Mouse (Mus musculus) embryonic facial prominence, embryonic 13.5 days (tissue): ENCODE results near the gene Mier2. TPM values are rescaled to one million over a fixed set of nuclear protein-coding genes. Genes with fewer than 3 reads are reported as not detected.

Experiments used
- ATAC-seq: fragments of 200-750 bp; cut with Nextera tagmentation; 2 replicates; pipeline ENCODE4 v1.8.0; 2017; ENCODE audit warnings: low read depth; ENCODE audit not compliant: insufficient number of reproducible peaks, insufficient read depth, low FRiP score, low TSS enrichment
- H3K27ac ChIP-seq: fragments of 300-500 bp; sonication (generic); 2 replicates; pipeline ENCODE4 v1.5.1; 2015; ENCODE audit warnings: moderate library complexity, mild to moderate bottlenecking, inconsistent platforms
- H3K27me3 ChIP-seq: fragments of 300-500 bp; sonication (generic); 2 replicates; pipeline ENCODE4 v1.6.1; 2015; ENCODE audit warnings: mild to moderate bottlenecking, inconsistent platforms
- H3K36me3 ChIP-seq: fragments of 300-500 bp; sonication (generic); 2 replicates; pipeline ENCODE4 v1.6.1; 2015; ENCODE audit warnings: mild to moderate bottlenecking, inconsistent platforms
- H3K4me1 ChIP-seq: fragments of 300-500 bp; sonication (generic); 2 replicates; pipeline ENCODE4 v1.6.1; 2015; ENCODE audit warnings: inconsistent platforms
- H3K4me2 ChIP-seq: fragments of 300-500 bp; sonication (generic); 2 replicates; pipeline ENCODE4 v1.6.1; 2015; ENCODE audit warnings: moderate library complexity, mild to moderate bottlenecking, inconsistent platforms
- H3K4me3 ChIP-seq: fragments of 300-500 bp; sonication (generic); 2 replicates; pipeline ENCODE4 v1.5.1; 2015; ENCODE audit warnings: mild to moderate bottlenecking, inconsistent platforms
- H3K9ac ChIP-seq: fragments of 300-500 bp; sonication (generic); 2 replicates; pipeline ENCODE4 v1.6.1; 2015; ENCODE audit warnings: mild to moderate bottlenecking, inconsistent platforms
- H3K9me3 ChIP-seq: fragments of 300-500 bp; sonication (generic); 2 replicates; pipeline ENCODE4 v1.6.1; 2016; ENCODE audit warnings: inconsistent platforms
- WGBS: fragments of 180-500 bp; shearing (Covaris S2); methylation state at CpG from one replicate; pipeline ENCODE4 v1.1.7; 2015; ENCODE audit warnings: mixed read lengths; 5-methylcytosine and 5-hydroxymethylcytosine counted together
- polyA plus RNA-seq: library from polyadenylated mRNA; unstranded; fragments of >200 nt; fragmentation: Nextera tagmentation; extraction: Ambion mirVana; gene quantifications from 2 replicates; pipeline ENCODE4 v1.2.1, GENCODE M21; 2015

The Mier2 gene
- polyA plus RNA-seq, 1 experiment from 2014 or later: 73.6 TPM

GRCm38 (mm10) chr10:79537781-79538180 lies 17.2 kb downstream of the Mier2 start:
- H3K36me3 ChIP-seq: peaks cover 50% of the 10 kb centered on the region
- WGBS: 86% methylated on average over 2 of the region's 2 CpGs
- no peak for ATAC-seq

GRCm38 (mm10) chr10:79537271-79537670 lies 17.7 kb downstream of the Mier2 start:
- Histone ChIP-seq H3K4me2 (no peak overlapping the region), H3K9ac (no peak overlapping the region), H3K27ac (no peak overlapping the region), H3K9me3 (no peaks in the 10 kb centered on the region), H3K4me1 (peaks cover 15% of the 10 kb centered on the region), H3K27me3 (0 out of 2 replicates have a peak, but pooled peaks cover 7% of the 10 kb centered on the region), H3K4me3 (no peak overlapping the region), H3K36me3 (peaks cover 45% of the 10 kb centered on the region)
- WGBS: 95% methylated on average over 7 of the region's 7 CpGs
- no peak for ATAC-seq

More at GRCm38 (mm10) chr10:79537781-79538180, 17.2 kb downstream of the Mier2 start:
- Histone ChIP-seq H3K27ac (no peak overlapping the region), H3K27me3 (0 out of 2 replicates have a peak, but pooled peaks cover 7% of the 10 kb centered on the region), H3K4me3 (no peak overlapping the region), H3K4me2 (no peak overlapping the region), H3K9me3 (no peaks in the 10 kb centered on the region), H3K9ac (no peak overlapping the region), H3K4me1 (peaks cover 11% of the 10 kb centered on the region)

DNA sequence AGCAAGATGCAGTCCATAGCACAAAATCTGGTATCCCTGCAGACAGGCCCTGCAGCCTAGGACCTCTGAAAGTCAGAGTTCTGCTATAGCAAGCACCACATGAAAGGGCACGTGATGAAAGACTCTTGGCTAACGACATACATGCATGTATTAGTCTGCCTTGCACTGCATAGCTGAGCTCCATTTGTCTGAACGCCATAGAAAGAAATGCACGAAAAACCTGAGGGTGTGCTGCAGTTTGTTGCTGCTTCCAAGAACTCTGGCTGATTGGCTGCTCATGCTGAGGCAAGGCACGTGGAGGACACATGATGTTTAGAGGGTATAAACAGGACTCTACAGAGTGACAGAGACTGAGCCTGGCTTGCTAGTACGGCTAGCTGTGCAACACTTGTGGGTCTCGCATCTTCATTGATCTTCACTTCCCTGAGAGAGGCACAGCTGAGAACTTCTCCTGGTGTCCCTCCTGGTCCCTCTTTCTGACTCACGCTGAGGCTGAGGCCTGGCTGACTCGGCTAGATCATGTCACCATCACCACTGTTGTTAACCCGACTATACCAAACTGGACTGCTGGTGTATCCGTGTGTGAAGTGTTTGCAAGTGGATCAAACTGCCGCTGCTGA lies 18.4 kb downstream of the Mier2 start:
- Histone ChIP-seq H3K27ac (no peak overlapping the region), H3K9ac (no peak overlapping the region), H3K4me1 (peaks cover 15% of the 10 kb centered on the region), H3K27me3 (0 out of 2 replicates have a peak, but pooled peaks cover 7% of the 10 kb centered on the region), H3K9me3 (no peaks in the 10 kb centered on the region), H3K36me3 (peaks cover 38% of the 10 kb centered on the region), H3K4me2 (no peak overlapping the region), H3K4me3 (no peak overlapping the region)
- no peak for ATAC-seq
- 73% methylated on average over 12 of the region's 12 CpGs for WGBS

- H3K4me2 ChIP-seq: no peak overlapping the region
These were observed 19.6 kb downstream of the Mier2 start for GRCm38 (mm10) chr10:79535431-79535830.

DNA sequence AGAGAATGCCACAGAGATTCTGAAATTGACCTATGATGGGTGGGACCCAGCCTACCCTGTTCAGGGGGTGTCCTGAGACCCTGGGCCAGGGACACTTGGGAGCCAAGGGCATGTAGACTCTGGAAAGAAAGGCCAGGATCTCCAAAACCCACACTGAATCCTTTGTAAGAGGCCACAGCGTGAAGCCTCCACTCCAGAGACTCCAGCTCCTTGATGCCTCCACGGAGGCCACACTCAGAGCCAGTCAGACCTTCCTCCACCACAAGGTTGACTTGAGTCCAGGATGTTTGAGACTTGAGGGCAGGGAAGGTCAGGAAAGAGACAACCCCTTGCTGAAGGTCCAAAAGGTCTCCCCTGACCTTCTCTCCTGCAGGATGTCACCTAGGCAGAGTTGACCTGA lies 20.6 kb downstream of the Mier2 start:
- Histone ChIP-seq H3K4me1 (peaks cover 15% of the 10 kb centered on the region), H3K36me3 (peaks cover 28% of the 10 kb centered on the region), H3K27ac (no peak overlapping the region), H3K4me3 (no peak overlapping the region), H3K9ac (no peak overlapping the region), H3K4me2 (0 out of 2 replicates have a peak overlapping the region, but pooled peaks have one; percentile 95), H3K27me3 (0 out of 2 replicates have a peak, but pooled peaks cover 7% of the 10 kb centered on the region), H3K9me3 (no peaks in the 10 kb centered on the region)
- 89% methylated on average over 2 of the region's 2 CpGs for WGBS
- no peak for ATAC-seq

More at GRCm38 (mm10) chr10:79535431-79535830, 19.6 kb downstream of the Mier2 start:
- Histone ChIP-seq H3K4me1 (peaks cover 15% of the 10 kb centered on the region), H3K36me3 (peaks cover 29% of the 10 kb centered on the region), H3K9ac (no peak overlapping the region), H3K27ac (no peak overlapping the region), H3K4me3 (no peak overlapping the region), H3K9me3 (no peaks in the 10 kb centered on the region), H3K27me3 (0 out of 2 replicates have a peak, but pooled peaks cover 7% of the 10 kb centered on the region)
- ATAC-seq: no peak
- 60% methylated on average over 1 of the region's 1 CpGs for WGBS

DNA sequence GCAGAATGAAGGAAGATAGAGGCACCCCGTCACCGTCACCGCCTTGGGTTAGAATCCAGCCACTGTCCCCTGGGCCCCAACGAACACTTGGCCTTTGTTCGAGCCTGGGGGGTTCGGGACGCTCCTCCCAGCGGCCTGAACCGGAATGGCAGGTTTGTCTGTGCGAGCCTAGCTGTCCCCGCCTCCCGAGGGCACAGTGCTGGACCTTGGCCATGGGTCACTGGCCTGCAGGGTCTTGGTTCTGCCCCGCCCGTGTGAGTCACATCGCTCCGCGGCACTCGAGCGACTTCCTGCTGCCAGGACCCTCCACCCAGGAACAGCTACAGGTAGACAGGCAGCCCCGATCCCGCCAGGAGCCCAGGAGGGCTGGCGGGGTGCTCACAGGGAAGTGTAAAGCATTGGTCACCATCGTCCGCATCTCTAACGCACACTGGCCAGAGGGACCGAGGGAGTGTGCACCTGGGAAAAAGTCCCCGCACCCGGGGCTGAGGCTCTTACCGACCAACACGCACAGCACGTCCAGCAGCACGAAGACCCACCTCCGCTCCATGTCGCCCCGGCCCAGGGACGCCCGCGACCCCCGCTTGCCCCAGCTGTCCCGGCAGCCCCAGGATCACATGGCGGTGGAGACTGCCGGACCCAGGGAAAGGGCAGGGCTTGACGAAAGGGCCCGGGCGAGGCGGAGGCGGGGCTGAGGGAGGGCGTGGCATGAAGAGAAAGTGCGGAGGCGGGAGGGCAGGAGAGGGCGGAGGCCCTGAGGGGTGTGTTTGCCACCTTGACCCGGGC lies 21.7 kb downstream of the Mier2 start, which contains the start of gene Plpp2:
Gene Plpp2, minus strand, starts transcription at position 671 of the 786 bp plus-strand sequence.
- peak within 1 kb of the TSS; percentile 79 for H3K9ac ChIP-seq
- peaks cover 15% of the 10 kb centered on the region for H3K4me1 ChIP-seq
- peak within 1 kb of the TSS; percentile 68 for H3K4me3 ChIP-seq
- 0 out of 2 replicates have a peak, but pooled peaks cover 7% of the 10 kb centered on the region for H3K27me3 ChIP-seq
- H3K27ac ChIP-seq: no peak within 1 kb of the TSS
- under 1% methylated on average over 52 of the region's 52 CpGs for WGBS
- no peaks in the 10 kb centered on the region for H3K9me3 ChIP-seq
- H3K4me2 ChIP-seq: peak within 1 kb of the TSS; percentile 95
- peak; percentile 53; the same call in 1 of the 2 replicates for ATAC-seq
- H3K36me3 ChIP-seq: peaks cover 19% of the 10 kb centered on the region

DNA sequence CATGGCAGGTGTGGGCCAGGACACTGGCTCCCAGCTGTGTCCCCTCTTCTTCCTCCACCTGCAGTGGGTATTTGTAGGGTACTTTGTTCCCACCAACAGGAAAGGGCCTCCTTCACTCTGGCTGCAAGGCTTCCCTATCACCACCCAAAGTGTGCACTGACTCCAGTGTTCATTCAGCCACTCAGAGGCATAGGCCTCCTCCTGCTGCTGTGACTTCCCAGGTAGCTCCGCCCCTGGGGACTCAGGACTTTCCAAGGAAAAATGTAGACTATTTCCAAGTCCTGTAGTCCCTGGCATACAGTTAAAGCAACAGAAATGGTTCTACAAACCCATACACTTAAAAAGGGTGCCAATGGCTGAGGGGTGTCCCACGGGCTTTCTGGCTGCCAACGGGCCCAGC lies 22.3 kb downstream of the Mier2 start:
- Histone ChIP-seq H3K9ac (peak overlapping the region; percentile 79), H3K4me2 (peak overlapping the region; percentile 95), H3K27ac (no peak overlapping the region), H3K9me3 (no peaks in the 10 kb centered on the region), H3K36me3 (peaks cover 13% of the 10 kb centered on the region; the same call in 1 of the 2 replicates), H3K4me3 (peak overlapping the region; percentile 68), H3K4me1 (peaks cover 15% of the 10 kb centered on the region), H3K27me3 (0 out of 2 replicates have a peak, but pooled peaks cover 7% of the 10 kb centered on the region)
- 24% methylated on average over 3 of the region's 3 CpGs for WGBS
- no peak for ATAC-seq

DNA sequence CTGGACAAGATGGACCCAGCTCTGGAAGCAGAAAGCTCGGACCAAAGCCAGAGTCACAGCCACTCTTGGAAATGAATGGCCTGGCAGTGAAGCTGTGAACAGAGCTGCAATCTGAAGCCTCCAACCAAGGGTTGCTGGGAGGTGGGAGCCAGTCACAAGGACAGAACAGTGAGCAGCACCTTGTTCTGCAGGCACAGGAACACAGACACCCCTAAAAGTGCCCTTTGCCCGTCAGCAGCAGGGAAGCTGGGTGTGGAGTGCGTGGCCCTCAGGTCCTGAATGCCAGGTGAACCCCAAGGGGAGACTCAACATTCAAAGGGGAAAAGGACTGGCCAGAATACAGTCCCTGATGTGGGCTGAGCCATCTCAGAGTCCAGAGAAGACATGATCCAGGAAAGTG lies 23.4 kb downstream of the Mier2 start:
- 80% methylated on average over 3 of the region's 3 CpGs for WGBS
- no peak for ATAC-seq
- H3K4me1 ChIP-seq: peaks cover 15% of the 10 kb centered on the region
- H3K27me3 ChIP-seq: 0 out of 2 replicates have a peak, but pooled peaks cover 7% of the 10 kb centered on the region
- no peak overlapping the region for H3K27ac ChIP-seq
- no peak overlapping the region for H3K4me3 ChIP-seq
- no peaks in the 10 kb centered on the region for H3K9me3 ChIP-seq
- peaks cover 21% of the 10 kb centered on the region; the same call in 1 of the 2 replicates for H3K36me3 ChIP-seq
- no peak overlapping the region for H3K9ac ChIP-seq
- H3K4me2 ChIP-seq: no peak overlapping the region

GRCm38 (mm10) chr10:79530721-79531120 lies 24.3 kb downstream of the Mier2 start:
- no peak for ATAC-seq
- H3K4me1 ChIP-seq: peaks cover 15% of the 10 kb centered on the region

GRCm38 (mm10) chr10:79530241-79530640 lies 24.8 kb downstream of the Mier2 start:
- ATAC-seq: no peak
- Histone ChIP-seq H3K4me2 (no peak overlapping the region), H3K36me3 (peaks cover 26% of the 10 kb centered on the region; the same call in 1 of the 2 replicates), H3K27ac (no peak overlapping the region), H3K9me3 (no peaks in the 10 kb centered on the region), H3K9ac (no peak overlapping the region), H3K27me3 (0 out of 2 replicates have a peak, but pooled peaks cover 7% of the 10 kb centered on the region), H3K4me3 (no peak overlapping the region), H3K4me1 (peaks cover 15% of the 10 kb centered on the region)
- 82% methylated on average over 8 of the region's 8 CpGs for WGBS

More at GRCm38 (mm10) chr10:79530721-79531120, 24.3 kb downstream of the Mier2 start:
- Histone ChIP-seq H3K9me3 (no peaks in the 10 kb centered on the region), H3K9ac (no peak overlapping the region), H3K27me3 (0 out of 2 replicates have a peak, but pooled peaks cover 7% of the 10 kb centered on the region), H3K27ac (no peak overlapping the region), H3K36me3 (peaks cover 22% of the 10 kb centered on the region; the same call in 1 of the 2 replicates), H3K4me2 (no peak overlapping the region), H3K4me3 (no peak overlapping the region)
- WGBS: 93% methylated on average over 13 of the region's 13 CpGs

- Histone ChIP-seq H3K36me3 (peaks cover 26% of the 10 kb centered on the region; the same call in 1 of the 2 replicates), H3K27me3 (no peaks in the 10 kb centered on the region), H3K9me3 (no peaks in the 10 kb centered on the region), H3K4me3 (no peak overlapping the region), H3K9ac (no peak overlapping the region), H3K27ac (no peak overlapping the region), H3K4me1 (peaks cover 7% of the 10 kb centered on the region), H3K4me2 (no peak overlapping the region)
- WGBS: 72% methylated on average over 3 of the region's 3 CpGs
- no peak for ATAC-seq
These were observed 26.9 kb downstream of the Mier2 start for GRCm38 (mm10) chr10:79528081-79528480.
